Mouse (Mus musculus) stomach, embryonic 15.5 days (tissue): Measurements from ENCODE around the gene Abcf2. TPM values are rescaled to one million over a fixed set of nuclear protein-coding genes. Genes with fewer than 3 reads are reported as not detected.

ENCODE experiments used
- ATAC-seq: fragments of 200-750 bp; cut with Nextera tagmentation; 2 replicates; pipeline ENCODE4 v1.8.0; 2017; ENCODE audit warnings: low read depth, moderate number of reproducible peaks, moderate TSS enrichment; ENCODE audit not compliant: insufficient read depth, low FRiP score
- H3K27ac ChIP-seq: fragments of 300-500 bp; sonication (generic); 2 replicates; pipeline ENCODE4 v1.5.1; 2015; ENCODE audit warnings: mild to moderate bottlenecking, inconsistent platforms
- H3K27me3 ChIP-seq: fragments of 300-500 bp; sonication (generic); replicated peaks from 2 replicates; pipeline ENCODE4 v1.6.1; 2015; ENCODE audit warnings: inconsistent platforms
- H3K36me3 ChIP-seq: fragments of 300-500 bp; sonication (generic); 2 replicates; pipeline ENCODE4 v1.6.1; 2015; ENCODE audit warnings: inconsistent platforms
- H3K4me1 ChIP-seq: fragments of 300-500 bp; sonication (generic); 2 replicates; pipeline ENCODE4 v1.6.1; 2015; ENCODE audit warnings: inconsistent platforms
- H3K4me2 ChIP-seq: fragments of 300-500 bp; sonication (generic); 2 replicates; pipeline ENCODE4 v1.6.1; 2015; ENCODE audit warnings: mild to moderate bottlenecking, inconsistent platforms
- H3K4me3 ChIP-seq: fragments of 300-500 bp; sonication (generic); replicated peaks from 2 replicates; pipeline ENCODE4 v1.5.1; 2015; ENCODE audit warnings: inconsistent platforms
- H3K9ac ChIP-seq: fragments of 300-500 bp; sonication (generic); 2 replicates; pipeline ENCODE4 v1.6.1; 2015; ENCODE audit warnings: inconsistent platforms
- H3K9me3 ChIP-seq: fragments of 300-500 bp; sonication (generic); 2 replicates; pipeline ENCODE4 v1.6.1; 2016; ENCODE audit warnings: inconsistent platforms
- WGBS: fragments of 180-500 bp; shearing (Covaris S2); methylation state at CpG from one replicate; pipeline ENCODE4 v1.1.7; 2015; 5-methylcytosine and 5-hydroxymethylcytosine counted together
- polyA plus RNA-seq: library from polyadenylated mRNA; unstranded; fragments of >200 nt; fragmentation: Nextera tagmentation; extraction: Ambion mirVana; gene quantifications from 2 replicates; pipeline ENCODE4 v1.2.1, GENCODE M21; 2015

Abcf2 gene
- polyA plus RNA-seq: 85.9 and 90.0 TPM in 2 replicates

GRCm38 (mm10) chr5:24577183-24577929 is at the start of gene Abcf2:
Abcf2 (minus strand) TSS chr5:24577467.
- peak within 1 kb of the TSS; percentile 75 for H3K9ac ChIP-seq
- under 1% methylated on average over 48 of the region's 48 CpGs for WGBS
- peak within 1 kb of the TSS; percentile 89 for H3K27ac ChIP-seq
- H3K36me3 ChIP-seq: peaks cover 24% of the 10 kb centered on the region
- H3K9me3 ChIP-seq: no peaks in the 10 kb centered on the region
- peak; percentile 96 for ATAC-seq
- peak within 1 kb of the TSS; percentile 83 for H3K4me2 ChIP-seq
- H3K4me3 ChIP-seq: peak within 1 kb of the TSS; percentile 86
- peaks cover 11% of the 10 kb centered on the region for H3K4me1 ChIP-seq
- H3K27me3 ChIP-seq: no peaks in the 10 kb centered on the region

DNA sequence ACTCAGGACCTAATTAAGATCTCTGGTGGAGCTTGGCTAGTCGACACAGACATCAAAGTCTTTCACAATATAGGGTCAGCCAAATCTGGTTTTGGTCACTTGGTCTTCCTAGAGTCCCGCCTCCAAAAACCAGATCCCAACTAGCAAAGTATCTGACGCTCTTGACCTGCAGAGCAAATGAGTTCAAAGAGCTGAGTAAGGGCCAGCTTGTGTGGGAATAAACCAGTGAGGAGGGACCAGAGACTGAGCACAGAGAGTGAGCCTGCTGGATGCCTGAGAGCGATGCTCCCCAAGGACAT is 47.5 kb upstream of the Abcf2 start:
- Histone ChIP-seq H3K9me3 (no peaks in the 10 kb centered on the region), H3K27me3 (0 out of 2 replicates have a peak, but pooled peaks cover 12% of the 10 kb centered on the region), H3K36me3 (no peaks in the 10 kb centered on the region), H3K9ac (0 out of 2 replicates have a peak overlapping the region, but pooled peaks have one; percentile 1), H3K4me2 (peak overlapping the region; percentile 69), H3K4me3 (peak overlapping the region; percentile 46), H3K27ac (no peak overlapping the region), H3K4me1 (peaks cover 4% of the 10 kb centered on the region)
- ATAC-seq: no peak
- WGBS: 36% methylated on average over 4 of the region's 4 CpGs

DNA sequence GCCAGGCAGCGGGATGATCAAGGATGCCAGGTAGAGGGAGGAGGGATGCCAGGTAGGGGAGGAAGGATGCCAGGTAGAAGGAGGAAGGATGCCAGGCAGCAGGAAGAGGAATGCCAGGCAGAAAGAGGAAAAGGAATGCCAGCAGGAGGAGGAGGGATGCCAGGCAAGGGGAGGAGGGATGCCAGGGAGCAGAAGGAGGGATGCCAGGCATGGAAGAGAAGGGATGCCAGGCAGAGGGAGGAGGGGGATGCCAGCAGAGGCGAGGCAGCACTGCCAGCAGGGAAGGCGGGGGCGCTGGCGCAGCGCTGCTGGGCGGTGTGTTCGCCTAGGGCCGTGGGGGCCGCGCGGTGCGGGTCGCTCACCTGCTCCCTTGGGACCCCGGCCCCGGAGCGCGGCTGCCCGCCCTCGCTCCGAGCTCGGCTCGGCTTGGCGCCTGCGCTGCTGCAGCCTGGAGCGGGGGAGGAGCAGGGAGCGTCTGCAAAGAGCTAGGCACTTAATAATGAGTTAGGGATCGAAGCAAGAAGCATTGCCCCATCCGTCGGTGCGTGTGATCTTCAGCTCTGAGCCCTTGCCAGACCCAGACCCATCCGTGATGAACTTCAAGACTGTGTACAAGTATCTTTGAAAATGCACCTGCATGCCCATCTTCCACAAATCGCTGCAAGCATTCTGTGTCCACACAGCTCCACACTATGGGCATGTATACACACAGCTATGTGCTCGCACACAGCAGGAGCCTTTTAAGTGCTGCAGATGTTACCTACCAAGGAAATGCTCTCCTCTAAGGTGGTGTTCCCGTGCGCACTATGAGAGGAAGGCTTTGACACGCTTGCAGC is 46.9 kb upstream of the Abcf2 start, which contains the start of gene Smarcd3:
Gene Smarcd3, minus strand, starts transcription at position 426 of the 836 bp plus-strand sequence.
- 0 out of 2 replicates have a peak, but pooled peaks cover 12% of the 10 kb centered on the region for H3K27me3 ChIP-seq
- 3% methylated on average over 35 of the region's 37 CpGs for WGBS
- H3K4me3 ChIP-seq: peak within 1 kb of the TSS; percentile 46
- peak; percentile 53; the same call in 1 of the 2 replicates for ATAC-seq
- peaks cover 4% of the 10 kb centered on the region for H3K4me1 ChIP-seq
- peak within 1 kb of the TSS; percentile 69 for H3K4me2 ChIP-seq
- H3K27ac ChIP-seq: no peak within 1 kb of the TSS
- H3K36me3 ChIP-seq: no peaks in the 10 kb centered on the region
- H3K9me3 ChIP-seq: no peaks in the 10 kb centered on the region
- peak within 1 kb of the TSS; percentile 21; the same call in 1 of the 2 replicates for H3K9ac ChIP-seq

- peak overlapping the region; percentile 69 for H3K4me2 ChIP-seq
- H3K4me3 ChIP-seq: no peak overlapping the region
- H3K36me3 ChIP-seq: no peaks in the 10 kb centered on the region
- H3K4me1 ChIP-seq: peaks cover 4% of the 10 kb centered on the region
- 41% methylated on average over 8 of the region's 8 CpGs for WGBS
- no peaks in the 10 kb centered on the region for H3K9me3 ChIP-seq
- no peak for ATAC-seq
- H3K27me3 ChIP-seq: 0 out of 2 replicates have a peak, but pooled peaks cover 12% of the 10 kb centered on the region
- H3K9ac ChIP-seq: no peak overlapping the region
- H3K27ac ChIP-seq: no peak overlapping the region
Observed at GRCm38 (mm10) chr5:24623041-24623985, 46.0 kb upstream of the Abcf2 start.

- Histone ChIP-seq H3K9ac (no peak overlapping the region), H3K4me2 (no peak overlapping the region), H3K9me3 (no peaks in the 10 kb centered on the region), H3K4me3 (no peak overlapping the region), H3K27ac (no peak overlapping the region), H3K36me3 (no peaks in the 10 kb centered on the region), H3K27me3 (0 out of 2 replicates have a peak, but pooled peaks cover 12% of the 10 kb centered on the region), H3K4me1 (peaks cover 4% of the 10 kb centered on the region)
- 77% methylated on average over 7 of the region's 7 CpGs for WGBS
- no peak for ATAC-seq
Observed at GRCm38 (mm10) chr5:24622386-24623040, 45.2 kb upstream of the Abcf2 start.

GRCm38 (mm10) chr5:24620626-24621025 is 43.4 kb upstream of the Abcf2 start:
- H3K27ac ChIP-seq: no peak overlapping the region
- 76% methylated on average over 8 of the region's 8 CpGs for WGBS
- no peak overlapping the region for H3K4me3 ChIP-seq
- H3K4me2 ChIP-seq: no peak overlapping the region
- H3K9ac ChIP-seq: no peak overlapping the region
- no peak for ATAC-seq
- no peaks in the 10 kb centered on the region for H3K36me3 ChIP-seq
- no peaks in the 10 kb centered on the region for H3K9me3 ChIP-seq
- H3K4me1 ChIP-seq: peaks cover 4% of the 10 kb centered on the region
- H3K27me3 ChIP-seq: 0 out of 2 replicates have a peak, but pooled peaks cover 12% of the 10 kb centered on the region

- H3K4me1 ChIP-seq: peaks cover 4% of the 10 kb centered on the region
- no peak overlapping the region for H3K27ac ChIP-seq
- no peak overlapping the region for H3K4me3 ChIP-seq
- 53% methylated on average over 8 of the region's 8 CpGs for WGBS
- ATAC-seq: no peak
- no peaks in the 10 kb centered on the region for H3K9me3 ChIP-seq
- H3K9ac ChIP-seq: no peak overlapping the region
- H3K36me3 ChIP-seq: no peaks in the 10 kb centered on the region
- H3K4me2 ChIP-seq: no peak overlapping the region
- 0 out of 2 replicates have a peak, but pooled peaks cover 12% of the 10 kb centered on the region for H3K27me3 ChIP-seq
Observed at GRCm38 (mm10) chr5:24620116-24620515, 42.8 kb upstream of the Abcf2 start.

- 72% methylated on average over 3 of the region's 3 CpGs for WGBS
- H3K9ac ChIP-seq: no peak overlapping the region
- no peaks in the 10 kb centered on the region for H3K9me3 ChIP-seq
- no peak for ATAC-seq
- no peak overlapping the region for H3K4me2 ChIP-seq
- H3K27me3 ChIP-seq: 0 out of 2 replicates have a peak, but pooled peaks cover 8% of the 10 kb centered on the region
- H3K27ac ChIP-seq: no peak overlapping the region
- no peaks in the 10 kb centered on the region for H3K36me3 ChIP-seq
- H3K4me3 ChIP-seq: no peak overlapping the region
- H3K4me1 ChIP-seq: peaks cover 3% of the 10 kb centered on the region
Observed at GRCm38 (mm10) chr5:24618921-24619320, 41.7 kb upstream of the Abcf2 start.

DNA sequence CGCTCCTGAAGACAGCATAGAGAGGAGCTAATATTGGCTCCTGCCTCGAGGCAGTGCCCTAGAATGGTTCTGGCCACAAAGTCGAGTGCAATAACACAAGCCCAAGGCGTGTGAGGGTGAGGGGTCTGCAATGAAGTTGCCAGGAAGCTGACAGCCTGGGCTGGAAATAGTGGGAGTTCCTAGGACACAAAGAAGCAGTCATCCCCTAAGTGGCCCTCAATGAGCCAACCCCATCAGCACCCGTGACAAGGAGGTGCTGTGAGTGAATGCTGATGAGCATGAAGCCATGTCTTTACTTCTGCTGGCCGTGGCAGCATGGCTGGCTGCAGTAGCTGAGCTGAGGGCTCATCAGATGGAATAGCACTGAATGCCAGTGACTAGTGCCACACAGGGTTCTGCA is 37.8 kb upstream of the Abcf2 start:
- WGBS: 71% methylated on average over 6 of the region's 6 CpGs
- Histone ChIP-seq H3K4me1 (no peaks in the 10 kb centered on the region), H3K4me3 (no peak overlapping the region), H3K9ac (no peak overlapping the region), H3K27me3 (no peaks in the 10 kb centered on the region), H3K36me3 (no peaks in the 10 kb centered on the region), H3K4me2 (no peak overlapping the region), H3K27ac (no peak overlapping the region), H3K9me3 (no peaks in the 10 kb centered on the region)
- ATAC-seq: no peak

DNA sequence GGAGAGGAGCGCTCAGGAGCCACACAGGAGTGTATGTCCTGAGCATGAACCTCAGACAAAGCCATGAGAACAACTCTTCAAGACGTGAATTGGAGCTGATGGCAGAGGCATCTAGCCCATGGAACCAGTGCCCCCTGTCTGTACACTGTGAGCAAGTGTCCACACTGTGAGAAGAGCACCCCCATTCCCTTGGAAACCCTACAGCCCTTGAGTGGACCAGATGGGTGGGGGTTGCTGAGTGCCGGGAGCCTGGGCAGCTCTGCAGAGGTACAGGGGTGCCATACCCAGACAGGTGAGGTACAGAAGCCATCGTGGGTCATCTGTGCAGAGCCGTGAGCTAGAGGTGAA is 35.0 kb upstream of the Abcf2 start:
- no peaks in the 10 kb centered on the region for H3K27me3 ChIP-seq
- ATAC-seq: peak; percentile 7; the same call in 1 of the 2 replicates
- no peak overlapping the region for H3K4me2 ChIP-seq
- no peak overlapping the region for H3K9ac ChIP-seq
- 79% methylated on average over 5 of the region's 5 CpGs for WGBS
- H3K27ac ChIP-seq: no peak overlapping the region
- no peaks in the 10 kb centered on the region for H3K9me3 ChIP-seq
- no peaks in the 10 kb centered on the region for H3K36me3 ChIP-seq
- H3K4me1 ChIP-seq: 0 out of 2 replicates have a peak, but pooled peaks cover 3% of the 10 kb centered on the region
- H3K4me3 ChIP-seq: no peak overlapping the region
